Mouse (Mus musculus): ENCODE results near the gene Il21. TPM values are rescaled to one million over a fixed set of nuclear protein-coding genes. Genes with fewer than 3 reads are reported as not detected.

Gene Il21
- 1 to 10 TPM in 1 of 2 experiments, under 1 TPM in 1; 0.51 to 1.0 TPM for polyA plus RNA-seq (2017; shearing (Covaris generic))

DNA sequence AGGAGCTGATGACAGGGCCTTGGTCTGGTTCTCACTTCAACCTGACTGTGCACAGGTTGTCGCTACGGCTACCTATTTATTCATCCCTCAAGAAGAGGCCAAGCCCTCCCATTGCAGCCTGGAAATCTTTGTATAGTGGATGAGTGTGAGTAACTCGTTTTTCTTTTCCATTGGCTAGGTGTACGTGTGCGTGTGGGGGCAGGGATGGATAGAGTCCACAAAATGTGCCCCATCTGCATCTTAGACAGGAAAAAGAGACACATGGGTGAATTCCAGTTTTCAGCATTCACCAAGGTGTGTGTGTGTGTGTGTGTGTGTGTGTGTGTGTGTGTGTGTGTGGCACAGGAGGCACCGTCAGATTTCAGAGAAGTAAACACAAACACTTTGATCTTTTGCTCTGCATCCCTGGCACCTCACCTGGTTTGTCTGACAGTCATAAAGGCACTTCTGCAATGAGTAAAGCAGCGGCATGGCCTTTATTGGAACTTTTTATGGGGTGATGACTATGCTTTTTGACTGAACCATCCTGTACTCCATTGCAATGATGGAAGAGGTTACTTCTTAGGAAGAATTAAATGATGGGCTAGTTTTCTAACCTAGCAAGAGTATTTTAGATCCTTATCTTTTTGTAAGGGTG lies at the start of gene Il21:
Il21 (minus strand) TSS at position 51 of the 637 bp plus-strand sequence.
- no peak for ATAC-seq

DNA sequence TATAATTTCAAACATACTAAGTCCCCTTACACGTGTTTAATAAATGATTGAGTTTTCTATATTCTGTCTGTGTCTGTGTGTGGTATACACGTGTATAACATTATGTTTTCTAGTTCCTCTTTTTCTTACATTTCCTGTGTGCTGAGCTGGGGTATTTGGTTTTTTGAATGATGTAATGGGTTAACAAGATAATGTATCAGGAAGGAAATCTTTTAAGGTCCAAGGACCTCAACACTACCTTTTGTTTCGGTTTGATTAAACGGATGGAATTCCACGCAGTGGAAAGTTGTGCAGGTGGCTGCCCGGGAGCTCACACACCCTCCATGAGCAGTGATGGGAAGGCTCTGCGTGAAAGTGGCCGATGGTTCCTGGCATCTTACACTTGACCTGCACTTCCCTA lies 48.4 kb upstream of the Il21 start:
- ATAC-seq: peak; percentile 50

- no peak for ATAC-seq
These were observed 47.8 kb upstream of the Il21 start for GRCm38 (mm10) chr3:37280221-37280620.

DNA sequence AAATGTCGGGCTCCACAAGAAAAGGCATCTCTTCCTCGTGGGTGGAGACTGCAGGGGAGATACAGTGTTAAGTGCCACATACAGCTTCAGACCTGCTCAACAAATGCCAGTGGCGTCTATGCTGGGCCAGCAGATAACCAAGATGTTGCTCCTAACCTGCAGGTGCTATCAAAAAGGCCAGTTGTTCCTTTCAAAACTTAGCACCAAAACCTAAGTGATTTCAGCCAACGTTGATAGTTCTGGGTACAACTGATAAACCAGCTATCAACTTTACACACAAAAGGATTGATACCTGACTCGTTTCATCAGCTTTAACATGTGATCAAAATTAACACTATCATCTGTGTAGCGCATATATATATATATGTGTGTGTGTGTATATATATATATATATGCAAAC lies 42.2 kb upstream of the Il21 start:
- no peak for ATAC-seq

GRCm38 (mm10) chr3:37273092-37273491 lies 40.7 kb upstream of the Il21 start:
- peak; percentile 59 for ATAC-seq

- peak; percentile 76 for ATAC-seq
These were observed 38.8 kb upstream of the Il21 start for GRCm38 (mm10) chr3:37271209-37271608.

DNA sequence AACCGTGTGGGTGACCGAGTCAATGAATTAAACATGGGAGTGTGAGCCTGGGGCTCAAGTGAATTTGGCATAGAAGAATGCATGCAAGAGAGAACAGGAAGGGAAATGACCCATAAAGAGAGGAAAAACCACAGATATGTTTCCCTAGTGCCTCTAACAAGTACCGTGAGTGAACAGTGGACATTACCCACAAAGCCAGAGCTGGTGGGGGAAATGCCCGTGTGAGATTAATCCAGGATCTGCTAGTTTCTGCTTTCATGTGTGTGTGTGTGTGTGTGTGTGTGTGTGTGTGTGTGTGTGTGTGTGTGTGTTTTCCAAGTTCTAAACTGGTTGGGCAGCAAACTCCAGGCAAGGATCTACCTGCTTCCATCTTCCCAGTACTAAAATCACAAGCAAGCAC lies 37.5 kb upstream of the Il21 start:
- no peak for ATAC-seq

GRCm38 (mm10) chr3:37268338-37268737 lies 35.9 kb upstream of the Il21 start:
- ATAC-seq: peak; percentile 48

DNA sequence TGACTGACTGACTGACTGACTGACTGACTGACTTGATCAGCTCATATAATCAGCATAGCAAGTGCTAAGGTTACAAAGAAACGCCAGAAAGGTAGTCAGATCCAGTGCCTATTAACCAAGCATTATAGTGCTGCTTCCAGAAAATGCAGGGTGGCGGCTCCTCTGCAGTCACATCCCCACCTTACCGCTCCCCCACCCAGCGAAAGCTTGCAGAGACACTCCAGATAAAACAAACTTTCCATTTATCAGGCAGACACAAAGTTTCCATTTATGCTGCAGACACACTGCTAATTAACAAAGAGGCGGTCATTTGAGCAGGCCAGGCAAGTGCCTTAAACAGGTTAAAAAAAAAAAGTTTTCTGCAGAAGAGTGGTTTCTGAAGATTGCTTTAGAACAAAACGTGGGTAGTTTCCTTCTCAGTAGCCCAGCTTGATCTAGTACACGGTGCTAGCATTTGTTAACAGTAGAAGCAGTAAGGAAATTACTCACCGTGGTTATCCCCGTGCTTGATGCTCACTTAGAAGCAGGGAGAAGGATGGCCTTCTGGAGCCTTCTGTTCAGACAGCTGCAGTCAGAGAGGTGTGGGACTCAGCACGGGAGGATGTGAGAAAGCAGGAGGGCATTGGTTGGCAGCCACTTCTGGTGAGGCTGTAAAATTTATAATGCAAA lies 27.0 kb upstream of the Il21 start:
- ATAC-seq: peak; percentile 69

DNA sequence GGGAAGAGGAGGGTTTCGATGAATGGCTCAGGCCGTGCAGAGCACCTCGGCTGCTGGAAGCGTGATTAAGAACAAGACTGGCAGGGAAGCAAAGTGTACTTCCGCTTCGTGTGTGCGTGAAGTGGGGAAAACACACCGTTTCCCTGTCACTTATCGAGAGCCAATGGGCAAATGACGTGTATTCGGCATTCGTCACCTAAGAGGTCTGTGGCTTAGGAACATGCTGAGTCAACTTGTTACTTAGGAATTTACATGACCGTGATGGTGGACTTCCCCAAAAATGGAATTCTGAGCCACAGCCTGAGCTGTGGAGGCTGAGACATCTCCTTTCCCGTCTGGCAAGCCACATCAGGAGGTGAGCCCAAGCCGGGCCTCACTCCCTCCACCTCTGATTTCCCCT lies 25.3 kb upstream of the Il21 start:
- no peak for ATAC-seq

GRCm38 (mm10) chr3:37250967-37251366 lies 18.5 kb upstream of the Il21 start:
- ATAC-seq: no peak

DNA sequence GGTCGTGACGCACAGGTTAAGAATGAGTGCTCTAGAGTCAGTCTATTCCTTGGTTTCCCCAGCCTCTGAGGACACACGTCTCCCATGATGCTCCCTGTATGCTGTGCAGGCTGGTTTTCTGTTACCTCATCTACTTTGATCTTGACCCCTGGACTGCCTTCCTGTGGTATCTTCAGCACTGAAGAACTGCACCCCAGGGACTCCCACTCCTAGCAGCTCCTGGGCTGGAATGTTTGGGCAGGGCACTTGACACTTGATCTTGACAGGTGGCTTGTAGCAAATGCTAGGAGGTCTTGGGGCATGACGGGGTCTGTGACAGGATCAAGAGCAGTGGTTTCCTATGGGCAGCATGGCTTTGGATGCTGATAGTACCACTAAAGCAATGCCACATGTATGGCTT lies 2.6 kb upstream of the Il21 start:
- no peak for ATAC-seq

DNA sequence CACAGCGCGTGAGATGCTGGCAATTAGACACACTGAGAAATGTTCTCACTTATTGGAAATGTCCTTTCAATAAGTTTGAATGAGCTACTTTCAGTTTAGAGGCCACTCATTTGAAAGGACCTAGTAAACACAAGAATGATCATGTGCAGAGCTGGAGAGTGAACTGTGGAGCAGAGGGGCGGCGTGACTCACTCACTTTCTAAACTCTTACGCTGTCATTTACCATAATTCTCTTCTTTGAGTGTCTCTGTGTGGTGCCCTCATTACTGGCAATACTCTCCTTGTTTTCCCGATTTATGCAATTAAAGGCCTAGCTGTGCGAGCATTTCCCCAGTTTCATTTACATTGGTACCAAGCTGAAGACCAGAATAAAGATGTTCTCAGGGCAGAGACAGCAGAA lies 1.3 kb downstream of the Il21 start:
- ATAC-seq: no peak

- no peak for ATAC-seq
These were observed 3.2 kb downstream of the Il21 start for GRCm38 (mm10) chr3:37229082-37229829.

GRCm38 (mm10) chr3:37225124-37225523 lies 7.3 kb downstream of the Il21 start:
- ATAC-seq: no peak

GRCm38 (mm10) chr3:37219071-37219470 lies 13.4 kb downstream of the Il21 start:
- peak; percentile 84 for ATAC-seq

DNA sequence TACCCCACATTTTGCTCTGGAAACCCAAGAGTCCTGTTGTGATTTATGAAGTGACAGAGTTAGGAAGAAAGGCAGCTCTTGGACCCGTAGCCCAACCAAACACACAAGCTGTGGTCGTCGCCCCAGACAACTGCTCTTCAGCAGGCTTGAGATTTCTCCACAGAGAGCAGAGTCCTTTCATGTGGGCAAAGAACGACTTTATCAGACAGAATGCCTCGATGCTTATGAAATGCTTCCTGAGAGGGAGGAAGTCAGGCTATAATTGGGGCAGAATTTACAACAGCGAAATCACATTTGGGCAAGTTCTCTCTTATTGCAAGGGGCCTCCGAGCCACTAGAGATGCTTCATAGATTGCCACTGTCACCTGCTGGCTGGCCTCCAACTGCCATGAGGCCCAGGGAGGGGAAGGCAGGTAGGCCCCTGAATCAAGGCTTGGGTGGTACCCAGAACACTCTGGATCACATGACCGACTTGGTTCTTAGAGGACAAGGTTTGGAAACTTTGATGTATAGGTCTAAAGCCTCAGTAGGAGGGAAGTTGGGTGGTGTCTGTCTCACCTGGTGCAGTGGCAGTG lies 27.1 kb downstream of the Il21 start:
- peak; percentile 76 for ATAC-seq

- peak; percentile 22 for ATAC-seq
These were observed 27.9 kb downstream of the Il21 start for GRCm38 (mm10) chr3:37204556-37204955.

- peak; percentile 77 for ATAC-seq
These were observed 28.4 kb downstream of the Il21 start for GRCm38 (mm10) chr3:37203984-37204428.

- no peak for ATAC-seq
These were observed 29.6 kb downstream of the Il21 start for GRCm38 (mm10) chr3:37202856-37203255.

- no peak for ATAC-seq
These were observed 31.1 kb downstream of the Il21 start for GRCm38 (mm10) chr3:37201122-37201916.

GRCm38 (mm10) chr3:37198302-37198701 lies 34.1 kb downstream of the Il21 start:
- ATAC-seq: no peak

Data from CD4-positive, CD25-positive, alpha-beta regulatory T cell, adult 4 months (primary cell).